Mouse (Mus musculus) urinary bladder, adult 18-20 months (tissue): ENCODE measurements at regions not wholly inside any gene's neighbourhood (a gene's known extent, or its start where the extent isn't known, plus 50 kb on each side); places are given as distances from the start of the nearest gene placed in this dataset.
A peak's percentile ranks its signal among the peaks of the same experiment; 100 is the strongest.

ENCODE experiments used
- DNase-seq, 2 experiments: peaks; one replicate each; pipeline ENCODE4 v3.0.0; 2022; ENCODE audit warnings: low spot score in 2 of 2, mixed read lengths in 2 of 2

- DNase-seq = no peak
Observed at GRCm38 (mm10) chr15:68445341-68445740, 1944.6 kb upstream of the Lrrc6 start.

- DNase-seq = no peak
Observed at GRCm38 (mm10) chr15:68440636-68441035, 1939.9 kb upstream of the Lrrc6 start.

- no peak for DNase-seq
Observed at GRCm38 (mm10) chr15:68435961-68436360, 1935.3 kb upstream of the Lrrc6 start.

- no peak for DNase-seq
Observed at GRCm38 (mm10) chr15:68431251-68431650, 1930.5 kb upstream of the Lrrc6 start.

- no peak for DNase-seq
Observed at GRCm38 (mm10) chr15:68430486-68430885, 1929.8 kb upstream of the Lrrc6 start.

- peak in 1 of 2 experiments; percentile 9 for DNase-seq
Observed at GRCm38 (mm10) chr15:68428444-68429228, 1927.9 kb upstream of the Lrrc6 start.

GRCm38 (mm10) chr15:68417142-68417541 lies 1916.4 kb upstream of the Lrrc6 start:
- no peak for DNase-seq

GRCm38 (mm10) chr15:68415401-68415925 lies 1914.8 kb upstream of the Lrrc6 start:
- DNase-seq = peak in 1 of 2 experiments; percentile 4

- DNase-seq = no peak
Observed at GRCm38 (mm10) chr15:68414047-68414446, 1913.3 kb upstream of the Lrrc6 start.

GRCm38 (mm10) chr15:68412697-68413096 lies 1912.0 kb upstream of the Lrrc6 start:
- no peak for DNase-seq

GRCm38 (mm10) chr15:68412156-68412555 lies 1911.4 kb upstream of the Lrrc6 start:
- no peak for DNase-seq

GRCm38 (mm10) chr15:68403554-68404070 lies 1902.9 kb upstream of the Lrrc6 start:
- DNase-seq = no peak

GRCm38 (mm10) chr15:68401726-68402125 lies 1901.0 kb upstream of the Lrrc6 start:
- DNase-seq = no peak

GRCm38 (mm10) chr15:68401006-68401405 lies 1900.3 kb upstream of the Lrrc6 start:
- DNase-seq = no peak

GRCm38 (mm10) chr15:68396566-68396965 lies 1895.9 kb upstream of the Lrrc6 start:
- DNase-seq = no peak

GRCm38 (mm10) chr15:68394749-68395148 lies 1894.0 kb upstream of the Lrrc6 start:
- DNase-seq = no peak

- no peak for DNase-seq
Observed at GRCm38 (mm10) chr15:68394157-68394556, 1893.4 kb upstream of the Lrrc6 start.

- DNase-seq = no peak
Observed at GRCm38 (mm10) chr15:68391737-68392136, 1891.0 kb upstream of the Lrrc6 start.

GRCm38 (mm10) chr15:68389855-68390254 lies 1889.1 kb upstream of the Lrrc6 start:
- DNase-seq = no peak

- no peak for DNase-seq
Observed at GRCm38 (mm10) chr15:68387349-68388065, 1886.8 kb upstream of the Lrrc6 start.

- DNase-seq = no peak
Observed at GRCm38 (mm10) chr15:68384571-68385335, 1884.0 kb upstream of the Lrrc6 start.

- no peak for DNase-seq
Observed at GRCm38 (mm10) chr15:68375166-68375565, 1874.5 kb upstream of the Lrrc6 start.
